Mouse (Mus musculus) hindlimb bud, embryonic 11.5 days (tissue): ENCODE measurements around the gene Inafm1.
"Not testable (repeated sequence)": the region's sequence is repeated elsewhere in the genome, so short reads cannot be mapped to it uniquely, and the experiment has no call there.

Source experiments
- DNase-seq: peaks from one replicate; pipeline ENCODE4 v3.0.0-alpha.2; 2012; ENCODE audit warnings: low read depth, low spot score; ENCODE audit errors: extremely low spot score

The Inafm1 gene

GRCm38 (mm10) chr7:16263015-16263787 is 10.2 kb downstream of the Inafm1 start:
- DNase-seq: peak; percentile 37

DNA sequence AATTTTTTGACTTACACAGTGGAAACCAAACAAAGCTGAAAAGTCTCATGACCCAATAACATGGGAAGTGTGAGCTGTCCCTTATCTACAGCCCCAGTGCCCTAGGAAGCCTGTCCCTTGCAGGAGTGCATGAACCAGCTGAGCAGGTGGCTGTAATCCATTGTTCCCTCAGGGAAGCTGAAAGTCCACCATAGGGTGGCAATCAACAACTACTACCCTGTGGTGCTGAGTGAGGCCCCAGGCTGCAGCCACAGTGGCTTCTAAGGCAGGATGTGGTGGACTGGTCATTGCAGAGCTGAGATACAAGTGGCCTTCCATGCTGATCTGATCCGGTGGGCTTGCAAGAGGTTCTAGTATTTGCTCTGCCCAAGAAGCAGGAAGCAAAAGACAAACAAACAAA is 12.3 kb downstream of the Inafm1 start:
- DNase-seq: no peak

DNA sequence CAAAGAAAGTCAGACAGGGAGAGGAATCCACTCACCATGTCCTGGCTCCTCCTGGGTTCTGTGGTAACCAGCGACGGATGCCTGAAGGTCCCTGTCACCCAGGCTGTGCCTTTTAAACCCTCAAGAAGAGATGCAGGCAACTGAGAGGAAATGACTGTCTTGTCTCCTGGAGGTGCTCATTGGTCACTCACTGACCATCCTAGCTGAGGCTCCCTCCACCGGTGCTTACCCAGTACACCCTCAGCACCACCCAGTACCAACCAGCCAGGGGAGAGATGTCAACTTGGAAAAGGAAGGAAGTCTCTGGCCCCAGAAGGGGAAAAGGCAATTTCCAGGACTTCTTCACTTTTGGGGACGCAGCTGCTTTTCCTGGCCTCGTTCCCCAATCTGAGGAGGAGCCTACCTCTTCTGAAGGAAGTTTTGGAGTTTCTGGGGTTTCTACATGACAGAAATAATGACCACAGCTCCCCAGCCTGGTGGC is 14.3 kb downstream of the Inafm1 start, which contains the start of gene C5ar1:
C5ar1 (minus strand) TSS at position 431 of the 481 bp plus-strand sequence.
- no peak for DNase-seq

DNA sequence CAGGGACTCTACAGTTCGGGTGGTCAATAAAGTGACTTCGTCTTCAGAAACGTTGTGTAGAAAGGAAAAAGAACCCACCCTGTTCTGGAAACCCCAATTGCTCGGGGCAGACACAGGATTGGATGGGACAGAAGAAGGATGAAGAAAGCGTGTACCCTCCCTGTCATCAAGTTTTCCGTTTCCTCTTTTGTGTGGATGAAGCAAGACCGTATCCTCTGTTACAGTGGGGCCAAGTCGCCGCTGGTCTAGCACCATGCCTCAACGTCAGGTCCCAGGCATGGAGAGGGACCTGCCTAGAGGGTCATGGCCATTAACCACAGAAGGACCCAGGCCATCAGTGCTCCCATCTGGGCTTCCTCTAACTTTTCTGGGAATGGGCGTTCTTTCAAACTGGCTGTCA is 15.6 kb downstream of the Inafm1 start:
- no peak for DNase-seq

- DNase-seq: not testable (repeated sequence)
These were observed 17.5 kb downstream of the Inafm1 start for GRCm38 (mm10) chr7:16255963-16256362.

- DNase-seq: no peak
These were observed 19.2 kb downstream of the Inafm1 start for GRCm38 (mm10) chr7:16254195-16254594.

DNA sequence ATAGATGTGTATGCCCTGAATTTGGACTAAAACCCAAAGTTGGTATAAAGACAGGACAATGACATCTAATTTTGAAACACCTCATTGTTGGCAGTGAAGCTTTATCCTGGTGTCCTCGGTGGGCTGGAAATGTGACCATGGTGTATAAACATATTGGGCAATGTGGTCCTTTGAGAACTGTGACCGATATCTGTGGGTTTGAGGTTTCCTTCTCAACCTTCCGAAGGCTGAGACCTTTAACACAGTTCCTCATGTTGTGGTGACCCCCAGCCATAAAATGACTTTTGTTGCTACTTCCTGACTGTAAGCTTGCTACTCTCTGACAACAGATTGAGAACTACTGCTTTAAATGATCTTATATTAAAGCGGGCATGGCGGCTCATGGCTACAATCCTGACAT is 22.7 kb downstream of the Inafm1 start:
- DNase-seq: no peak

GRCm38 (mm10) chr7:16245958-16246357 is 27.5 kb downstream of the Inafm1 start:
- DNase-seq: no peak

GRCm38 (mm10) chr7:16244067-16244466 is 29.4 kb downstream of the Inafm1 start, which contains the start of gene C5ar2:
TSS of gene C5ar2 (minus strand) at chr7:16244154.
- no peak for DNase-seq

DNA sequence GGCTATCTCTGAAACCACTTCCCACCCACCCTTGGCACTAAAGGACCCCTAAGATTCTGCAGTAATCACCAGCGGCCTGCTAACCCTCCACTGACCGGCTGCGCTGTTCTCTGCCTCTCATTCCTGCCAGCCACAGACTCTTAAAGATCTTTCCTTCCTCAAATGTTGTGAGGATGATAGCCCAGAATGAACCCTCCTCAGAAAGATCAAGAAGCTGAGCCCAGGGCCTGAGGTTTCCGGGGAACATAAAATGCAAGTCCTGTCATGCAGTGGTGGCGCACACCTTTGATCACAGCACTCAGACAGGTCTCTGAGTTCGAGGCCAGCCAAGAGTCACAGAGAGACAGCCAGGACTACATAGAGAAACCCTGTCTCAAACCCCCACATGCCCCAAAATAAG is 31.2 kb downstream of the Inafm1 start:
- DNase-seq: no peak

DNA sequence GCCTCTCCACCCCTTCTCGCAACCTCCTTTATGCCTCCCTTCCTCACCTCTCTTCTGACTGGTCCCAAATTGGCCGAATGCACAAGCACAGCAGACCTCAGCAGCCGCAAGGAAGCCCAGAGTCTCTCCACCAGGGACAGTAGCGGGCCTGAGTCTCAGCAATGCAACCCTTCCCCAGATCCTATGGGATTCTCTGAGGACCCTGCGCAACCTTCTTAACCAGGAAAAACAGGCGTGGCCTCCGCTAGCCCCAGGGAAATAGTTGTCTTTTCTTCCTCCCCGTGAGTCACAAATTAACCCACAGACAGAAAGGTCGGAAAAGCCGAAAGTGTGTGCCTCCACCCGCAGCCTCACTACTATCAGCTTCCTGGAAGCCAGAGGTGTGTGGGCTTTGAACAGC is 31.6 kb downstream of the Inafm1 start:
- DNase-seq: no peak

DNA sequence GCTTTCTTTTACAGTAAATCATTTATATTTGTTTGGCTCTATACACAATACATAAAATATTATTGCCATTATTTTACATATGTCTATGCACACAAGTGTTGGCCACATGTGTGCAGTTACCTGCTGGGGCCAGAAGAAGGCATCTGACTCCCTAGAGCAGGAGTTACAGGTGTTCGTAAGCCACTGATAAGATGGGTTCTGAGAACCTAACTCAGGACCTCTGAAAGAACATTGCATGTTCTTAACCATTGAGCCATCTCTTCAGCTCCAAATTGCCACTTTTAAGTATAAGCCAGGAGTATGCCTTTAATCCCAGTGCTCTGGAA is 32.5 kb downstream of the Inafm1 start:
- DNase-seq: no peak

- no peak for DNase-seq
These were observed 33.0 kb downstream of the Inafm1 start for GRCm38 (mm10) chr7:16240281-16240977.

GRCm38 (mm10) chr7:16239554-16239997 is 33.8 kb downstream of the Inafm1 start:
- DNase-seq: no peak

- DNase-seq: peak; percentile 76
These were observed 43.5 kb downstream of the Inafm1 start for GRCm38 (mm10) chr7:16229869-16230268.
